Mouse (Mus musculus): ENCODE results near the gene Capn7. TPM values are rescaled to one million over a fixed set of nuclear protein-coding genes. Genes with fewer than 3 reads are reported as not detected.

Capn7 gene
- polyA plus RNA-seq, 1 experiment from 2014 or later, result 89.5 TPM

- H3K27ac ChIP-seq, result no peak overlapping the region
- no peaks in the 10 kb centered on the region for H3K27me3 ChIP-seq (replicated peaks)
- 90% methylated on average over 3 of the region's 3 CpGs for WGBS
- no peak for ATAC-seq (replicated peaks)
- H3K4me3 ChIP-seq, result no peak overlapping the region
- peaks cover 48% of the 10 kb centered on the region for H3K36me3 ChIP-seq (replicated peaks)
- H3K4me1 ChIP-seq, result no peaks in the 10 kb centered on the region
- H3K4me2 ChIP-seq, result no peak overlapping the region
- no peak overlapping the region for H3K9ac ChIP-seq
- H3K9me3 ChIP-seq, result no peaks in the 10 kb centered on the region
Measured at GRCm38 (mm10) chr14:31369377-31369776, 32.9 kb downstream of the Capn7 start.

DNA sequence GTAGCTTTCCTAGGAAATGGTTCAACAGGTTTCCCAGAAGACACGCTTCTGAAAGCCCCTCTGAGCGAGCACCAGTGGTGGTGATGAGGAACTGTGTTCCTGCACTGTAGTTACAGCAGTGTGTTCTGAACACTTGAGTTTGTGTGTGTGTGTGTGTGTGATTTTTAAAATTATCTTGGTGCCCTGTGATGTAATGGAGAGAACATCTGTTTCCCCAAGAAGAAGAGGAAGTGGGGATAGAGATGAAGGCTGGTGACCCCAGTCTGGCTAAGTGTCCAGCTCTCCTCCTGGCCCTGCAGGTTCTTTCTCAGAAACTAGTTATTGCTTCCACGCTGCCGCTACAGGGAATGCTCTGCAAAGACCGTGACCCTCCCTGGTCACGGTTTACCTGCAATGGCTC is 38.0 kb downstream of the Capn7 start:
- no peak overlapping the region for H3K9ac ChIP-seq
- H3K4me2 ChIP-seq, result no peak overlapping the region
- H3K27ac ChIP-seq, result no peak overlapping the region
- H3K27me3 ChIP-seq (replicated peaks), result no peaks in the 10 kb centered on the region
- no peaks in the 10 kb centered on the region for H3K4me1 ChIP-seq
- H3K9me3 ChIP-seq, result no peaks in the 10 kb centered on the region
- 93% methylated on average over 6 of the region's 6 CpGs for WGBS
- H3K4me3 ChIP-seq, result no peak overlapping the region
- H3K36me3 ChIP-seq (replicated peaks), result peaks cover 72% of the 10 kb centered on the region
- no peak for ATAC-seq (replicated peaks)

- no peak for ATAC-seq (replicated peaks)
- no peaks in the 10 kb centered on the region for H3K9me3 ChIP-seq
- H3K9ac ChIP-seq, result no peak overlapping the region
- no peaks in the 10 kb centered on the region for H3K27me3 ChIP-seq (replicated peaks)
- H3K4me3 ChIP-seq, result no peak overlapping the region
- no peak overlapping the region for H3K27ac ChIP-seq
- H3K4me2 ChIP-seq, result no peak overlapping the region
- H3K36me3 ChIP-seq (replicated peaks), result peaks cover 56% of the 10 kb centered on the region
- no peaks in the 10 kb centered on the region for H3K4me1 ChIP-seq
- 93% methylated on average over 3 of the region's 3 CpGs for WGBS
Measured at GRCm38 (mm10) chr14:31376331-31376730, 39.9 kb downstream of the Capn7 start.

DNA sequence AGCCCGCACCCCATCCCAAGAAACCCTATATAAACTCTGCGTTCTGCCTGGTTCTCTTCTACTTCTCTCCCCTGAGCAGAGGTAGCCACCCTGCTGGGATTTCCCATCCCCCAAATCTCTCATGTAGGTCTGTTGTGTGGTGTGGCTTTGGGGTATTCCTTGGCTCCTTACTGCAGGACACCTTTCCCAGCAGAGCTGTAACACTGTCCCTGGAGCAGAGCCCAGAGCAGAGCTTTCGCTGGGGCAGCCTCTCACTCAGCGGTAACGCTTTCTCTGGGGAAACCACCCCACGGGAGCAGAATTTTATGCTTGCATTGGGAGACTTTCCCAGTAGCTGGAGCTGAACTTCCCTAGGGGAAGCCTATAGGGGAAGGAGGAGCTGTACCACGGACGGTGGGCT is 45.8 kb downstream of the Capn7 start:
- WGBS, result 85% methylated on average over 8 of the region's 8 CpGs
- Histone ChIP-seq H3K4me2 (no peak overlapping the region), H3K27me3 (replicated peaks) (no peaks in the 10 kb centered on the region), H3K36me3 (replicated peaks) (peaks cover 22% of the 10 kb centered on the region; the same call in 1 of the 2 replicates), H3K4me1 (peaks cover 9% of the 10 kb centered on the region; the same call in 1 of the 2 replicates), H3K9me3 (no peaks in the 10 kb centered on the region), H3K4me3 (no peak overlapping the region), H3K27ac (no peak overlapping the region), H3K9ac (no peak overlapping the region)
- ATAC-seq (replicated peaks), result no peak

DNA sequence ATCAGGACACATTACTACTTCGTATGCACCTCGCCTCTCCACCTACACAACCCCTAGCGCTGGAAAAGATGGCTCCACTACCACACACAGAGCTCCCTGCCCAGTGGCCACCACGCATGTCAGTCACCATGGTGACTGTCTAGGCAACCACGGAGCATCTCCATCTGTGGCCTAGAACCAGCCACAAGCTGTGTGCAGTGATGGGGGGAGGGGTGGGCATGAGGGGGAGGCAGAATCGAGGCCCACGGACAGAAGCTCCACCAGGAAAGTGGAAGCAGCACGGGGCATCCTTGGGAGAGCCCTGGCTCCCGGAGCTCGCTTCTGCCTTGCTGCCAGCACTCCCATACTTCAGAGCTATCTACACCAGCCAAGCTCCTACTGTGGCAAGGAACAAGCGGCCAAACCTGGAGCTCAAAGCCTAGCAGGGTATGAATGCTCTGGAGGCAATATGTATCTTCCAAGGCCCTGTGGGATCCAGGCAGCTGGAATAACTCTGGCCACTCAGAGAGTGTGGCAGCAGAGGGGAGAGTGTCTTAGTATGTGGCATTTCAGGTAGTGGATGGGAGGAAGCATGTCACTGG is 47.1 kb downstream of the Capn7 start:
- Histone ChIP-seq H3K36me3 (replicated peaks) (peaks cover 9% of the 10 kb centered on the region; the same call in 1 of the 2 replicates), H3K4me1 (peaks cover 9% of the 10 kb centered on the region; the same call in 1 of the 2 replicates), H3K4me3 (no peak overlapping the region), H3K4me2 (no peak overlapping the region), H3K27ac (no peak overlapping the region), H3K9me3 (no peaks in the 10 kb centered on the region), H3K27me3 (replicated peaks) (no peaks in the 10 kb centered on the region), H3K9ac (no peak overlapping the region)
- ATAC-seq (replicated peaks), result no peak
- WGBS, result 69% methylated on average over 11 of the region's 11 CpGs

DNA sequence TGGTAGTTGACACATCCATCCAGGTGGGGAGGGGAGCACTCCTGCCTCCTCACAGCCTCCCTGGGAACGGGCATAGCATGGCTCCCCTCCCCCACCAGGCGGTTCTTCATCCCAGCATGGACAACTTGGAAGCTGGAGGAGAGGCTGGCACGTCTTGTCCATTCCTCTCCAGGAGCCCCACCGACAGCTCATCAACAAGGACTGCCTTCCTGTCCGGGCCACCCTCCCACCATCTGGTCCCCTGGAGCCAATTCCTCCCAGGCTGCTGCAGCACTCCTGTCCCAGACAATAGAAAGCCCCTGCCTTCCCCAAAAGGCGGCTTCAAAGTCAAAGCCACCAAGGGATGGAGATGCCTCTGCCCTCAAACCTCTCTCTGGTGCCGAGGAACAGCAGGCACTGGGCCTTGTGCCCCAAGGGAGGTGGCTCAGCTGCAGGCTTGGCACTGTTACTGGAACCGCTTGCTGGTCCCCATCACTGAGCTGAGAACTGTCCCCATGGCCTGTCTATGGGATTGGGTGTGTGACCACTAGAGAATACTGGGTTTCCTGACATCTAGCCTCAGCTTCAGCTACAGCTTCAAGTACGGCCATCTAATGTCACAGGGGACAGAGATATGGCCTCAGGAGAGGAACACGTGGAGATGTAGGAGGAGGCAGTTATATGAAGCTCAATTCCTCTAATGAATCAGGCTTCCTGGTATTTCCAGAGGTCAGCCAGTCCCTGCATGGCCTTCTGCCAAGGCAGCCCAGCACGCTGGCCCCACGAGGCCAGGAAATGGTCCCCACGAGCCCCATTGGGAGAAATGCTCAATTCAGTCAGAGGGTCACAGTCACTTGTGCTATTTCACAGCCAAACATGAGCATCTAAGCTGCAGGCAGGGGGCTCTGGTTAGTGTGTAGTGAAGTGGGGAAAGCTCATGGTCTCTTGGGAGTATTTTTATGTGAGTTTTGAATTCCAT is 48.2 kb downstream of the Capn7 start:
- no peaks in the 10 kb centered on the region for H3K27me3 ChIP-seq (replicated peaks)
- peaks cover 9% of the 10 kb centered on the region; the same call in 1 of the 2 replicates for H3K4me1 ChIP-seq
- no peak overlapping the region for H3K4me3 ChIP-seq
- H3K9ac ChIP-seq, result no peak overlapping the region
- no peaks in the 10 kb centered on the region for H3K9me3 ChIP-seq
- no peak for ATAC-seq (replicated peaks)
- 67% methylated on average over 13 of the region's 13 CpGs for WGBS
- H3K4me2 ChIP-seq, result no peak overlapping the region
- 0 out of 2 replicates have a peak, but pooled peaks cover 3% of the 10 kb centered on the region for H3K36me3 ChIP-seq (replicated peaks)
- H3K27ac ChIP-seq, result no peak overlapping the region

DNA sequence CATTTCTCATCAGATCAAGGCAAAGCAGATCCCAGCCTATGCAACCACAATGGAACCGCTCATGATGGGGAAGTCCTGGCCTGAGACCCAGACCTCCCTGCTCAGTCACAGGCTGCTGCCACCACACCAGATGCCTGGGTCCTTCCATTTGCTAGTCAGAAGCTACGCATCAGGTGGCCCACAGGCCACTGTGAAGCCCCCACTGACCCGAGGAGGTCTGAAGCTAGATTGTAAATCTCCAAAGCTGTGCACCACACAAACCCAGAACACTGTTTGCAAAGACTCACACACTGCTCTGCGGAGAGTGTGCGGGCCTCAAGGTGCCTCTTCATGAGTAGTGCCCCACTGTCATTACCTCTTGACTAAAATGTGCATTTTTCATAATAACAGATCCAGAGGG is 49.0 kb downstream of the Capn7 start:
- 0 out of 2 replicates have a peak, but pooled peaks cover 3% of the 10 kb centered on the region for H3K36me3 ChIP-seq (replicated peaks)
- 93% methylated on average over 5 of the region's 5 CpGs for WGBS

DNA sequence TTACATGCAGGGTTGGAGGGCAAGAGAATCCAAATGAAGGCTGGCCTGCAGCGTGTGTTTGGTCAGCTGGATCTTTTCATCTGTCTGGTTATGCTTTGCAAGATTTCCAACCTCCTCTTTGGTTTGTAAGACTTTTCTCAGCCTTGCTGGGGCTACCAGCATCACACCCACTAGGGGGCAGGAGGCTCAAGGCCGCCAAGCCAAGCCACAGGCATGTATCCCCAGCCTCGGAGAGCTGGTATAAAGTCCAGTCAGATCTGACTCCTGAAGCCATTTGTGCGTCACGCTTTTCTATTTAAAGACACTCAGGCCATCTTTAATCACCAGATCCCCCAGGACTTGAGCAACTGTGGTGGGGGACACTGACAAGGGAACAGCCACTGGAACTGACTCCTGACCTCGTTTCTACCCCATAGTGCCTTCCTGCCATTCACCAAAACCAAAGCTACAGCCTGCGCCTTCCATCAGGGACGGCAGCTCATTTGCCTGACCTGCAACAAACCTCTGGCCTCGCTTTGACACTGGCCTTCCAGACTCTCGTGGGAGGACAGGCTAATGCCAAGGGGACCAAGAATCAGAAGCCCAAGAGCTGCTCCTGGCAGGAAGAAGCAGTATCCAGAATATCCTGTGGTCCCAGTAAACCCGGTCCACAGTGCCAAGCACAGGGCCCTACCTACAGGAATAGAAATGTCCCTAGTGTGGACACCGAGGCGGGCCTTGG is 49.7 kb downstream of the Capn7 start:
- 59% methylated on average over 13 of the region's 13 CpGs for WGBS
- Histone ChIP-seq H3K4me3 (no peak overlapping the region), H3K9ac (no peak overlapping the region), H3K27ac (no peak overlapping the region), H3K4me2 (no peak overlapping the region), H3K36me3 (replicated peaks) (0 out of 2 replicates have a peak, but pooled peaks cover 3% of the 10 kb centered on the region), H3K27me3 (replicated peaks) (no peaks in the 10 kb centered on the region), H3K4me1 (peaks cover 9% of the 10 kb centered on the region; the same call in 1 of the 2 replicates), H3K9me3 (no peaks in the 10 kb centered on the region)
- no peak for ATAC-seq (replicated peaks)

More for the DNA sequence above, 49.0 kb downstream of the Capn7 start:
- H3K9me3 ChIP-seq, result no peaks in the 10 kb centered on the region
- no peak overlapping the region for H3K27ac ChIP-seq
- H3K4me1 ChIP-seq, result peaks cover 9% of the 10 kb centered on the region; the same call in 1 of the 2 replicates
- no peaks in the 10 kb centered on the region for H3K27me3 ChIP-seq (replicated peaks)
- H3K9ac ChIP-seq, result no peak overlapping the region
- no peak overlapping the region for H3K4me3 ChIP-seq
- no peak overlapping the region for H3K4me2 ChIP-seq
- no peak for ATAC-seq (replicated peaks)

DNA sequence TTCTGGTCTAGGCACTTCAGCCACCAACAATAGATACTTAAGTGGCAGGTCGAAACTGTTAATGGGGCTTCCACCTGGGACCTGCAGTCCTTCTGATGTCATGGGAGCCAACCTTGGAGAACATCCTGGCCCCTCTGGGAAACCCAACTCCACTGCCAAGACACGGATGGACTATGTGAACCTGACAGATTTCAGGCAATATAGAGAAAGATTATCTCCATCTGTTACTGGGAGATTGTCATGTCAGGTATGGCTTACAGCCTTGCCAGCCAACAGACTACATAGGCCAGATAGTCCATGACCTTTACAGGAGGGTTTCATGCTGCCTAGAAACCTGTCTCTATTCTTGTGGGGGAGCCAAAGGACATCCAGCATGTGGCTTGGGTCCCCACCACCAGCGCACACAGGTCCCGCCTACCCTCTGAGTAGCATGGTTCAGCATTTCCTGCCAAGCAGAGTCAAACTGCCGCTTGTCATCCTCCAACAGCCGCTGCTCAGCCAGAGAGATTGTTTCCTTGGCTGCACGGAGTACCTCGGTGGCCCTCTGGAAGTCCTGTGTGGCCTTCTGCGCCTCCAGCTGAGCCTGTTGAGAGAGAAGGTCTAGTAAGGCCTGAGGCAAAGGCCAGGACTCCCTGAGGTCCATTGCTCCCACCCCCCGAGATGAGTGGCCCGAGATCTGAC is 51.0 kb downstream of the Capn7 start:
- WGBS, result 82% methylated on average over 11 of the region's 11 CpGs

GRCm38 (mm10) chr14:31388086-31388872 is 51.8 kb downstream of the Capn7 start:
- 0 out of 2 replicates have a peak, but pooled peaks cover 3% of the 10 kb centered on the region for H3K36me3 ChIP-seq (replicated peaks)
- 72% methylated on average over 13 of the region's 13 CpGs for WGBS
- ATAC-seq (replicated peaks), result no peak
- H3K27me3 ChIP-seq (replicated peaks), result no peaks in the 10 kb centered on the region
- no peak overlapping the region for H3K4me2 ChIP-seq
- no peak overlapping the region for H3K4me3 ChIP-seq
- no peak overlapping the region for H3K9ac ChIP-seq
- H3K9me3 ChIP-seq, result no peaks in the 10 kb centered on the region
- H3K27ac ChIP-seq, result 0 out of 2 replicates have a peak overlapping the region, but pooled peaks have one; percentile 8
- peaks cover 9% of the 10 kb centered on the region; the same call in 1 of the 2 replicates for H3K4me1 ChIP-seq

More for the DNA sequence above, 51.0 kb downstream of the Capn7 start:
- Histone ChIP-seq H3K9me3 (no peaks in the 10 kb centered on the region), H3K27ac (no peak overlapping the region), H3K27me3 (replicated peaks) (no peaks in the 10 kb centered on the region), H3K4me1 (peaks cover 9% of the 10 kb centered on the region; the same call in 1 of the 2 replicates), H3K4me3 (no peak overlapping the region), H3K9ac (no peak overlapping the region), H3K36me3 (replicated peaks) (0 out of 2 replicates have a peak, but pooled peaks cover 3% of the 10 kb centered on the region), H3K4me2 (no peak overlapping the region)
- no peak for ATAC-seq (replicated peaks)

All from midbrain, embryonic 15.5 days (tissue).